ENCODE assay signal across 11 mouse cellular contexts in genomic region chr9:29961512-29961911, GRCm38 (mm10). TPM values are rescaled to one million over a fixed set of nuclear protein-coding genes. Genes with fewer than 3 reads are reported as not detected.
A peak's percentile ranks its signal among the peaks of the same experiment; 100 is the strongest.
DNase-seq lines count a peak whose midpoint lies in the region; ATAC-seq and TF ChIP-seq lines count a peak whose summit lies in the region.
"Had no signal": no experiment of that assay in that cellular context is flagged by ENCODE, and none has a peak within 500 bp of the region (broad histone marks: within the 10 kb centered on the region; RNA-seq: fewer than 3 reads in every experiment).

No protein-coding gene starts in this region.

- no peak for TF ChIP-seq CTCF in gastrocnemius, adult 2 months (IDR thresholded peaks at IDR 0.05)
- TF ChIP-seq CTCF in lung, adult 2 months (IDR thresholded peaks at IDR 0.05; ENCODE audit: insufficient read depth, low read length), result no peak
- no peak for TF ChIP-seq CTCF in kidney, adult 2 months (conservative IDR thresholded peaks at IDR 0.05; ENCODE audit: insufficient read depth, insufficient read length, low read depth, low read length)

- H3K36me3 ChIP-seq in lung, embryonic 15.5 days, result no peaks in the 10 kb centered on the region
- H3K36me3 ChIP-seq in limb, embryonic 11.5 days (ENCODE audit: control insufficient read depth, insufficient read depth, low read length), result no peaks in the 10 kb centered on the region
- no peaks in the 10 kb centered on the region for H3K36me3 ChIP-seq in stomach, embryonic 15.5 days
- H3K36me3 ChIP-seq in kidney, adult 2 months (ENCODE audit: control insufficient read depth, insufficient read depth, low read length), result no peaks in the 10 kb centered on the region

- no peak for DNase-seq in gastrocnemius, adult 2 months
- DNase-seq in gastrocnemius, adult 18-20 months (ENCODE audit: low spot score), result no peak
- DNase-seq in lung, adult 2 months, result no peak
- no peak for DNase-seq in limb, embryonic 11.5 days (ENCODE audit: low spot score)
- DNase-seq in adrenal gland, adult 18-20 months (ENCODE audit: low spot score in 2 of 2), result no peak
- DNase-seq in kidney, adult 2 months, result no peak
- DNase-seq: layer of hippocampus, postnatal 36 days had no signal

- H3K4me1 ChIP-seq in lung, embryonic 15.5 days, result 0 out of 2 replicates have a peak, but pooled peaks cover 8% of the 10 kb centered on the region
- no peaks in the 10 kb centered on the region; the same call in 1 of the 2 replicates for H3K4me1 ChIP-seq in lung, adult 2 months (ENCODE audit: control insufficient read depth, insufficient read depth, low read length)
- H3K4me1 ChIP-seq in limb, embryonic 11.5 days (ENCODE audit: control insufficient read depth, insufficient read depth, low read length), result 0 out of 2 replicates have a peak, but pooled peaks cover 8% of the 10 kb centered on the region
- no peaks in the 10 kb centered on the region for H3K4me1 ChIP-seq in stomach, embryonic 15.5 days
- no peaks in the 10 kb centered on the region for H3K4me1 ChIP-seq in kidney, adult 2 months (ENCODE audit: control insufficient read depth, insufficient read depth, low read length)

- intact Hi-C loops in gastrocnemius, adult 2 months (cut with DNase I), result no loop called here

- H3K27ac ChIP-seq in gastrocnemius, adult 2 months, result no peak overlapping the region
- H3K27ac ChIP-seq in lung, embryonic 15.5 days, result no peak overlapping the region
- no peak overlapping the region for H3K27ac ChIP-seq in limb, embryonic 11.5 days (replicated peaks; ENCODE audit: low read depth, low read length)
- no peak overlapping the region for H3K27ac ChIP-seq in stomach, embryonic 15.5 days
- H3K27ac ChIP-seq in kidney, adult 2 months (ENCODE audit: insufficient read depth, low read depth, low read length), result no peak overlapping the region

- no peaks in the 10 kb centered on the region for H3K9me3 ChIP-seq in lung, embryonic 15.5 days
- H3K9me3 ChIP-seq in limb, embryonic 11.5 days (ENCODE audit: control insufficient read depth, low read length), result no peaks in the 10 kb centered on the region
- H3K9me3 ChIP-seq in stomach, embryonic 15.5 days, result no peaks in the 10 kb centered on the region

- H3K4me3 ChIP-seq in gastrocnemius, adult 2 months, result peak overlapping the region; percentile 67; the same call in 1 of the 2 replicates
- H3K4me3 ChIP-seq in lung, embryonic 15.5 days, result no peak overlapping the region
- no peak overlapping the region for H3K4me3 ChIP-seq in lung, adult 2 months (replicated peaks; ENCODE audit: extremely low read depth, low read depth, low read length)
- peak overlapping the region; percentile 29; the same call in 1 of the 2 replicates for H3K4me3 ChIP-seq in limb, embryonic 11.5 days (ENCODE audit: low read depth, low read length)
- peak overlapping the region; percentile 36; the same call in 1 of the 2 replicates for H3K4me3 ChIP-seq in stomach, embryonic 15.5 days (replicated peaks)
- H3K4me3 ChIP-seq in kidney, adult 2 months (ENCODE audit: insufficient read depth, low read depth, low read length), result no peak overlapping the region

- peak overlapping the region; percentile 58; the same call in 1 of the 2 replicates for H3K4me2 ChIP-seq in lung, embryonic 15.5 days
- H3K4me2 ChIP-seq in limb, embryonic 11.5 days (ENCODE audit: low read depth, severe bottlenecking), result peak overlapping the region; percentile 61
- peak overlapping the region; percentile 76 for H3K4me2 ChIP-seq in stomach, embryonic 15.5 days

- H3K9ac ChIP-seq in lung, embryonic 15.5 days, result no peak overlapping the region
- no peak overlapping the region for H3K9ac ChIP-seq in limb, embryonic 11.5 days (ENCODE audit: low read length)
- H3K9ac ChIP-seq in stomach, embryonic 15.5 days, result no peak overlapping the region

- TF ChIP-seq POLR2A in lung, adult 2 months (IDR thresholded peaks at IDR 0.05; ENCODE audit: borderline replicate concordance, extremely low read depth, low read depth, low read length), result no peak
- TF ChIP-seq POLR2A in kidney, adult 2 months (IDR thresholded peaks at IDR 0.05; ENCODE audit: low read depth, low read length), result no peak

- ATAC-seq in lung, embryonic 15.5 days (ENCODE audit: borderline replicate concordance, extremely low read depth, low FRiP score, low TSS enrichment), result no peak
- ATAC-seq in limb, embryonic 11.5 days (ENCODE audit: insufficient number of reproducible peaks, low FRiP score, low TSS enrichment, low read depth), result no peak
- ATAC-seq in stomach, embryonic 15.5 days (ENCODE audit: insufficient read depth, low FRiP score, low read depth), result no peak
- ATAC-seq: Patski had no signal

- WGBS in lung, embryonic 15.5 days, result 39% methylated on average over 2 of the region's 2 CpGs
- 51% methylated on average over 2 of the region's 2 CpGs for WGBS in lung, adult 2 months
- 57% methylated on average over 2 of the region's 2 CpGs for WGBS in limb, embryonic 11.5 days
- 63% methylated on average over 2 of the region's 2 CpGs for WGBS in stomach, embryonic 15.5 days
- WGBS in kidney, adult 2 months, result 51% methylated on average over 2 of the region's 2 CpGs

- peaks cover 46% of the 10 kb centered on the region for H3K27me3 ChIP-seq in lung, embryonic 15.5 days
- peaks cover 15% of the 10 kb centered on the region for H3K27me3 ChIP-seq in limb, embryonic 11.5 days (ENCODE audit: control insufficient read depth, insufficient read depth, low read length)
- H3K27me3 ChIP-seq in stomach, embryonic 15.5 days (replicated peaks), result peaks cover 10% of the 10 kb centered on the region
- H3K27me3 ChIP-seq in kidney, adult 2 months (replicated peaks; ENCODE audit: control insufficient read depth, insufficient read depth, low read length), result no peaks in the 10 kb centered on the region

RNA-seq across cellular contexts. Expression of gene Ntm, which starts 1.4 kb away (rescaled TPM):
- under 1 TPM; 0.33 to 0.95 TPM for total RNA-seq in gastrocnemius, adult 2 months (2021)
- 1 to 10 TPM in 1 of 2 experiments, under 1 TPM in 1; 0.41 to 1.0 TPM for total RNA-seq in gastrocnemius, adult 18-20 months (2021)
- 21.0 and 21.4 TPM in 2 replicates for polyA plus RNA-seq in lung, embryonic 15.5 days (2015; fragmentation: Nextera tagmentation; extraction: Ambion mirVana)
- polyA plus RNA-seq in lung, adult 2 months (2012; rRNA removed), result 0.31 and 1.1 TPM in 2 replicates
- 16.2 and 17.5 TPM in 2 replicates for polyA plus RNA-seq in limb, embryonic 11.5 days (2014; fragmentation: Nextera tagmentation; extraction: Ambion mirVana)
- 14.5 and 16.9 TPM in 2 replicates for polyA plus RNA-seq in stomach, embryonic 15.5 days (2015; fragmentation: Nextera tagmentation; extraction: Ambion mirVana)
- total RNA-seq in adrenal gland, adult 18-20 months (2021), result under 1 TPM; 0.54 to 0.60 TPM
- 0.74 and 1.1 TPM in 2 replicates for polyA plus RNA-seq in kidney, adult 2 months (2012; rRNA removed)
- total RNA-seq: megakaryocyte, adult 5-6 weeks had no signal

Comparison
In these comparisons a context has a peak if more than half of its experiments do, and no peak if none do; other contexts are left out.
1. H3K4me3 ChIP-seq: peak in gastrocnemius, adult 2 months (single experiment), limb, embryonic 11.5 days (single experiment) and stomach, embryonic 15.5 days (single experiment); none in lung, embryonic 15.5 days (single experiment), lung, adult 2 months (single experiment) and kidney, adult 2 months (single experiment).
2. Peak in every context shown above with its lines, with median percentiles within 50 percentile points of each other: H3K4me2 ChIP-seq.